Mouse (Mus musculus) thymus, postnatal 4 days (tissue): ENCODE data around the gene Pih1d1.
"Not testable (repeated sequence)": the region's sequence is repeated elsewhere in the genome, so short reads cannot be mapped to it uniquely, and the experiment has no call there.

ENCODE experiments used
- DNase-seq: peaks from one replicate; pipeline ENCODE4 v3.0.0; 2021

Gene Pih1d1

DNA sequence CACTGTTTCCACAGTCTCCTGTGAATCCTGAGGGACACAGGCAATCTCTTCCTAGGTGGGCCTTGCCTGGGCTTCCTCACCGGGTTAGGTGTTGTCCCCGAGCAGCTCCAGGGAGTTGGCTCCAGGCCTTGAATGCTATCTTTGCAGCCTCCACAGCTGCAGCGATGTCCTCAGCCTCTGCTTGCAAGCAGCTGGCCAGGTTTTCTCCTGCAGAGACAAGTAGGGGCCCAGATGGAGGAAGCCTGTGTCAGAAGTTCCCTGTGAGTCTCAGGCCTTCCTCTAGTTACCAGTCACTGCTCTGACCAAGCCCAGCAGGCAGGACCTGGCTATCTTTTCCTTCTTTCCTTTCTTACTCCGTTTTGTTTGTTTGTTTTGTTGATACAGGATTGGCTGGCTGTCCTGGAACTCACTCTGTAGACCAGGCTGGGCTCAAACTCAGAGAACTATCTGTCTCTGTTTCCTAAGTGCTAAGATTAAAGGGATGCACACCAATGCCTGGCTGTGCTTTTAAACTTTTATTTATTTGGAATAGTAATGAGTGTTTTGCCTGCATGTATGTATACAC lies 5.5 kb upstream of the Pih1d1 start:
- DNase-seq = no peak

DNA sequence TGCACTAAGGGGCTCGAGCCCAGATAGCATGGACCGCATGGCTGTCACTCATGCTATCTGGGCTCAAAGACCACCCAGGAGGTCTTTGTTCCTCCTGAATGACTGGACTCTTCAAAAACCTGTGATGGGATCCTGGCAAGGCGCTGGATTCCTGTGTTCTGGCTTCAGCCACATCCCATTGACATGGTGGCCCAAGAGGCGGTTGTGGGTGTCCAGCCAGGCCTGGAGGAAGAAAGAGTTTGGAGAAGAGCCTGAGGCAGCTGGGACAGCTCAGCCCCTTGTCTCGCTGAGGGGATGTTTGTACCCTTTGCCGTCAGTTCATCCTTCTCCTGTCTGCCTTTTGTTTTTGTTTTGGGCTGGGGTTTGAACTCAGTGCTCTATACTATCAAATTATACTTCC lies 4.6 kb upstream of the Pih1d1 start:
- DNase-seq = no peak

DNA sequence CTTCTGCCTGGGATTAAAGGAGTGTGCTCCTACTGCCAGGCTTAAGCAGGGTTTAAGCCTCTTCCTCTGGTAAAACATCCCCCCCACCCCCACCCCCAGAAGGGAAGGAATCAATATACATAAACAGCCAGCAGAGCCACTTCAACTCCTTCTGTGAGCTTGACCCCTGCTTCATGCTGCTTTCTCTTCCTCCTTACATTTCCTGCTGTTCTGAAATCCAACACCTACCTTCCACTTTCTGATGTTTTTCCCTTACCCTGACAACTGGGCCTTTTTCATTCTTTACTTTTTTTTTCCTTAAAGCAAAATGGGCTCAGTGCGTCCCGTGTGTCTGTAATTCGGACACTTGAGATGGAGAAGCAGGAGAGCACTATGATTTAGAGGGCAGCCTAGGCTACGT lies 3.8 kb upstream of the Pih1d1 start:
- no peak for DNase-seq

- DNase-seq = no peak
These were observed 2.8 kb upstream of the Pih1d1 start for GRCm38 (mm10) chr7:45151303-45151702.

DNA sequence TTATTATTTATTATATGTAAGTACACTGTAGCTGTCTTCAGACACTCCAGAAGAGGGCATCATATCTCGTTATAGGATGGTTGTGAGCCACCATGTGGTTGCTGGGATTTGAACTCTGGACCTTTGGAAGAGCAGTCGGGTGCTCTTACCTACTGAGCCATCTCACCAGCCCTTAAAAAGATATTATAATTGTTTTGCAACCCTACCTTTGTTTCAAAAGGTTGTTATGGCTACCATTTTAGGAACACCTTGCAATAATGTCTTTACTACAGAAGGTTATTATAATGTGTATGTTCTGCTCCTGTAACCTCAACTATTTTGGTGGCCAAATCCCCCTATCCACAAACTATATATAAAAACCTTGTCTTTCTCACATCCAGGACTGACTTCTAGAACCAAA lies 1.1 kb upstream of the Pih1d1 start:
- DNase-seq = not testable (repeated sequence)

DNA sequence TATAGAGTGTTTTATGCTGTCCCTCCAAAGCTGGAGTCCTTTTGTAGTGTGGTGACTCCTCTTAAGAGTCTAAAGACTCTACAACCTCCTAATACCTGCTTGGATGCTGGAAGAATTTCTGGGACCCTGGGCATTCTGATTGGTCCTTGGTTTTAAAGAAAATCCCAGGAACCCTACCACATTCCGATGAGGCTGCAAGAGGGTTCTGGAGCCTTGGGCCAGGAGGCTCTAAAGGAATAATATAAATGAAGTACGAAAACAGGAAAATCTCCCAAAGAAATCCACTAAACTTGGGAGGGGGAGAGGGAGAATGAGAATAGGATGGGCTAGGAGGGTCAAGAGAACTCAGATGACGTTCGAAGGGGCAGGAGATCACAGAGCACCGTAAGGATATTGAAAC lies 517 bp upstream of the Pih1d1 start:
- no peak for DNase-seq

DNA sequence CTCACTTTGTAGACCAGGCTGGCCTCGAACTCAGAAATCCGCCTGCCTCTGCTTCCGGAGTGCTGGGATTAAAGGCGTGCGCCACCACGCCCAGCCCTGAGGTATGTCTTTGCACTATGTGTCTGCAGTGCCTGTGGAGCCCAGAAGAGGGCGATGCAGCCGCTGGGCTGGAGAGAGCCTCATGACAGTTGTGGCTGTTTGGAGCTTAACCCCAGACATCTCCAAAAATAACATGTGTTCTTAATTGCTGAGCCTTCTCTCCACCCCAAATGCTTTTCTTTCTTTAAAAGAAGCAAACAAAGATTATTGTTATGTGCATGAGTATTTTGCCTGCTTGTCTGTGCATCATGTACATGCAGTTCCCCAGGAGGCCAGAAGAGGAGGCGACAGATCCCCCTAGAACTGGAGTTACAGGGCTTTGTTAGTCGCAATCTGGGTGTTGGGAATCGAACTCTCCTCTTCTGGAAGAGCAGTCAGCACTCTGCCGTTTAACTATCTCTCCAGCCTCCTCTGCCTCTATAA lies 951 bp downstream of the Pih1d1 start:
- DNase-seq = peak; percentile 77

- no peak for DNase-seq
These were observed 1.5 kb downstream of the Pih1d1 start for GRCm38 (mm10) chr7:45155590-45155989.

GRCm38 (mm10) chr7:45156206-45156605 lies 2.1 kb downstream of the Pih1d1 start:
- DNase-seq = no peak

DNA sequence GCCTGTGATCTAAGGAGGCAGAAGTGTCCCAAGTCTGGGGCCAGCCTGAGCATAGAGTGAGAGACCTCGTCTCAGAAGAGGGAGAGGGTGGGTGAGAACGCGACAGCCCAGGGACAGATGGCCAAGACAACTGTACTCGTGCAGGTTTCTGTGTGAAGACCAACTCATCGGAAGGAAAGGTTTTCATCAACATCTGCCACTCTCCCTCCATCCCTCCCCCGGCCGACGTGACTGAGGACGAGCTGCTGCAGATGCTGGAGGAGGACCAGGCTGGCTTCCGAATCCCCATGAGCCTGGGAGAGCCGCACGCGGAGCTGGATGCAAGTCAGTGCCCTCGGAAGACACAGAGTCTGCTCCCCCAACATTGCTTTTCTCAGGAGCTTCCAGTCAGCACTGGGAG lies 3.4 kb downstream of the Pih1d1 start:
- DNase-seq = no peak

DNA sequence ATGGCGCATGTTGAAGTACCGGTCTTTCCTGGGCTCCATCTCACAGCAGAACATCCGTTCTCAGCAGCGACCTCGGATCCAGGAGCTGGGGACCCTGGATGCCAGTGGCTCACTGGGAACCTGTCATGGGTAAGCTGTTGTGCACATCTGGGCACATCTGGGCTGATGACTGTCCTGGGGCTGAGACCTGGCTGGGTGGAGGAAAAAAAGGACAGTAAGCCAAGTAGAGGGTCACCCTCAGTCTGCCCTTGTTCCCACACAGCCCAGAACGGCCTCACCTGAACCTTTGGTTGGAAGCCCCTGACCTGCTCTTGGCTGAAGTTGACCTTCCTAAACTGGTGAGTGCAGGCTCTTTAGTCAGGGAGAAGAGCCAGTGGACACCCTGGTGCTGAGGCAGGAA lies 4.9 kb downstream of the Pih1d1 start:
- DNase-seq = no peak

DNA sequence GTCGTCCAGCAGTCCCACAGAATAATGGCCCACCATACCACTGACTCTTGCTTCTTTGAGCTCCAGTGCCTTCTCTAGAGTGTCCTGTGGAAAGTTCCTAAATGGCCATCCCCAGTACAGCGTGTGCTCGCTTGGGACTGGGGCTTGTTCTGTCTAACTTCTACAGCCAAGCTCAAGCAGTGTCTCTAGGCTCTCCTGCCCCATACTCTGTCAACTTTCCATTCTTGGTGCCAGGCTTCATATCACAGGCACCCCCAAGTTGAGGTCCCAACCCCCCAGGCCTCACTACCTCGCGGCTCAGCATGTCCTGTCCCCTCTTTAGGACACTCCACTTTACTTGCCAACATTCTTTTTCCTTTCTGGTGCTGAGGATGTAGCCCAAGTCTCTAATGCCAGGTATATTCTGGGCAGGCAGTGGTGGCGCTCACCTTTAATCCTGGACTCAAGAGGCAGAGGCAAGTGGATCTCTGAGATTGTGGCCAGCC lies 6.3 kb downstream of the Pih1d1 start:
- no peak for DNase-seq

GRCm38 (mm10) chr7:45160866-45161265 lies 6.8 kb downstream of the Pih1d1 start:
- no peak for DNase-seq

DNA sequence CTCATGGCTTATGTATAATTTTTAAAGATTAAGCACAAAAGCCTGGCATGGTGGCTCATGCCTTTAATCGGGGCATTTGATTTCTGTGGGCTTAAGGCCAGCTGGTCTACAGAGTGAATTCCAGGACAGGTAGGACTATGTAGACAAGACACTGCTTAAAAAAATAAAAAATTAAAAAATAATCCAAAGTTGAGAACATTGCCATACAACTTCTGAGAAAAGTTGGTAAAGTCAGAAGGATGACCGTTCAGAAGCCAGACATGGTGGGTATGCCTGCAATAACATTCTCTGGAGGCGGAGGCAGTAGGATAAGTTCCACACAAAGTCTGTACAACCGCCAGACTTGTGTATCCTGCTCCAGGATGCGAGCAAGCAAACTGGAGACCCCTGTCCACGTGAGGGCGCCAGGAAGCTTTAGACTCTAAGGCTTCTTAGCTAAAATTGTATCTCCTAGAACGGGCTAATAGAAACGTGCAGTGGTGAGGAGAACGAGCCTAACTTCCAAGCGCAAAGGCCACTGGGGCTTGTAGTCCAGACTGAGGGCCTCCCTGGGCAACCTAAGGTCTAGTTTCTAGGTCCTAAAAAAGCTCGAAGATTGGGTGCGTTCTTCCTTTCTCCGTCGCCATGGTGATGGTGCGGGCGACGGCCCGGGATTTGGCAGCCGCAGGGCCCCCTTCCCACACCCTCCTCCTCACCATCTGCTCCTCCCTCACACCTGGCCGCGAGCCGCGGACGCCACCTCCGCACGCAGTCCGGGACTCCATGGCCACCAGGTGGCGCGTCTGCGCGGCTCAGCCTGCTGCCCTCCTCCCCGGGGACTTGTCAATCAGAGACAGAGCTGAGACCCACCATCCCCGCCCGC lies 7.7 kb downstream of the Pih1d1 start:
- DNase-seq = peak; percentile 98

DNA sequence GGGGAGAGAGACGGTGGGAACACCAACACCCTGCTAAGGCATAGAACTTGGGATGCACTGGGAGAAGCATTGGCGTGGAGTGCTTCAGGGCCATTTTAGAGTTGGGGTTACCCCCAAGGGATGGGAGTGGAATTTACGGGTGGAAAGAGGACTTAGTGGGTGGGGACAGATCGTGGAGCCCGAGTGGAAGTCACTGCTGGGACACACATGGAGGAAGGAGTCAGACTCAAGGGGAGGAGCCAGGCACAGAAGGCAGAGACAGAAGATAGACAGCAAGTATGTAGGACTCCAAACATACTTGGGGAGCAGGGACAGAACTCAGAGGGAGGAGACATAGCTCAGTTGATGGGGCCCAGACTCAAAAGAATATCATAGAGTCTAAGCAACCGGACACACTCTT lies 8.4 kb downstream of the Pih1d1 start:
- DNase-seq = no peak

DNA sequence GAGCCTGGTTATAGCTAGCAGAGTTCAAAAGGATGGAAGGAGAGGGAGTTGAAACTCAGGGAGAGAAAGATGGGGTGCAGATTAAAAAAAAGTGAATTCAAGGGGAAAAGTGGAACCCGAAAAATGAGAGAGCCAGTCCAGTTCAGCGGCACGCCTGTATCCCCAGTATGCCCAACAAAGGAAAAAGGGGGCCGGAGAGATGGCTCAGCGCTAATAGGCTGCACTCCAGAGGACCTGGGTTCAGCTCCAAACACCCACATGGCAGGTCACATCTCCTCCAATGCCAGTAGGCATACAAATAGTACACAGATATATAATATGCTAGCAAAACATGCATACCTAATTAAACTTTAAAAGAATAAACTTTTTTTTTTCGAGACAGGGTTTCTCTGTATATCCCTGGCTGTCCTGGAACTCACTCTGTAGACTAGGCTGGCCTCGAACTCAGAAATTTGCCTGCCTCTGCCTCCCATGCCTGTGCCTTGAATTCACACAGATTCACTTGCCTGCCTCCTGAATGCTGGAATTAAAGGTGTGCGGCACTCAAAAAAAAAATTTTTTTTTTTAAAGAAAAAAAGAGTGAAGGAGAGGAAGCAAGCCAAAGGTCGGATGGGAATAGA lies 9.0 kb downstream of the Pih1d1 start:
- DNase-seq = no peak

DNA sequence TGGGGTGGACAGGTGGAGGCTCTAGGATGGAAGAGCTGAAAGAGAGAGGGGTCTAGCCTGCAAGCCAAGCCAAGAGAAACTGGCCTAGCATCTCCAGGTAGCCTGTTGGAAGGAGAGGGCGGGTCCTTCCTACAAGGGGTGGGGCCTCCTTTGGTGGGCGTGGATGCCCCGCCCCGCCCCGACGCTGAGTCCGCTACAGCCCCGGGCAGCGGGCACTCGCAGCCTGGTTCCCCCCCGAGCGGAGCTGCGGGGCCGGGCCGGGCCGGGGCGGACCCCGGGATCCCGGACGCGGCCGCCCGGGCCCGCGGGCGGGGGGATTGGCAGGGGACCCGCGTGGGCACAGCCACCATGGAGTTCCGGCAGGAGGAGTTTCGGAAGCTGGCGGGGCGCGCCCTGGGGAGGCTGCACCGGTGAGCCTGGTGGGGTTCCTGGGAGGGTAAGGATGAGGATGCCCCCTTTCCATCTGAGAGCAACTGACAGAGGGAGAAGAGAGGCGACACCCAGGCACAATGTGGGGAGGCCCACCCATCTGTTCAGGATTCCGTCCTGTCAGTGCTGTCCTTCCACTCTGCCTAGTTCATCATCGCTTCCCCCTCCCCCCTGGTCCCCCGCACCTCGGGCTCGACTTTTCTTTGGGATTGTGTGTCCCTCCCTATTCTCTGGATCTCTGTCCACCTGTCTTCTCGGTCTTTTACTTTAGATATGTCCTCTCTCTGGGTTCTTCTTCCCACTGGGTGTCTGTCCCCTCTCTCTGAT lies 9.8 kb downstream of the Pih1d1 start, which contains the start of gene Slc17a7:
Slc17a7 (plus strand) TSS at position 215 of the 756 bp plus-strand sequence.
- peak; percentile 55 for DNase-seq

- DNase-seq = no peak
These were observed 10.7 kb downstream of the Pih1d1 start for GRCm38 (mm10) chr7:45164833-45165232.

- no peak for DNase-seq
These were observed 11.6 kb downstream of the Pih1d1 start for GRCm38 (mm10) chr7:45165701-45166100.

DNA sequence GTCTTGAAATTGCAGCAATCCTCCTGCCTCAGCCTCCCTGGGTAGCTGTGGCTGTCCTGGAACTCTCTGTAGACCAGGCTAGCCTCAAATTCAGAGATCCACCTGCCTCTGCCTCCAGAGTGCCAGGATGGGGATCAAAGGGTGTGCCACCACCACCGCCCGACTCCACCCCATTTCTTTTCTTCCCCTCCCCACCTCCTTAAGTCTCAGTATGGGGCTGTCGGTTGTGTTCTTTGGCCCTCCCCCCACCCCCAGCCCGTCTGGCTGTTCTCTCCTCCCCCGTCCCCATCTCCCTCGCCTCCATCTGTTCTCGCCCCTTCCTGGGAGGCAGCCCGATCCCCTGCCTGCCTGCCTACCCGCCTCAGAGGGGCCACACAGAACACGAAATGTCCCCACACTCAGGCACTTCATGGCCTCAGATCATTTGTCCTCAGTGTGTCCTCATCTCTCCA lies 12.9 kb downstream of the Pih1d1 start:
- DNase-seq = no peak

DNA sequence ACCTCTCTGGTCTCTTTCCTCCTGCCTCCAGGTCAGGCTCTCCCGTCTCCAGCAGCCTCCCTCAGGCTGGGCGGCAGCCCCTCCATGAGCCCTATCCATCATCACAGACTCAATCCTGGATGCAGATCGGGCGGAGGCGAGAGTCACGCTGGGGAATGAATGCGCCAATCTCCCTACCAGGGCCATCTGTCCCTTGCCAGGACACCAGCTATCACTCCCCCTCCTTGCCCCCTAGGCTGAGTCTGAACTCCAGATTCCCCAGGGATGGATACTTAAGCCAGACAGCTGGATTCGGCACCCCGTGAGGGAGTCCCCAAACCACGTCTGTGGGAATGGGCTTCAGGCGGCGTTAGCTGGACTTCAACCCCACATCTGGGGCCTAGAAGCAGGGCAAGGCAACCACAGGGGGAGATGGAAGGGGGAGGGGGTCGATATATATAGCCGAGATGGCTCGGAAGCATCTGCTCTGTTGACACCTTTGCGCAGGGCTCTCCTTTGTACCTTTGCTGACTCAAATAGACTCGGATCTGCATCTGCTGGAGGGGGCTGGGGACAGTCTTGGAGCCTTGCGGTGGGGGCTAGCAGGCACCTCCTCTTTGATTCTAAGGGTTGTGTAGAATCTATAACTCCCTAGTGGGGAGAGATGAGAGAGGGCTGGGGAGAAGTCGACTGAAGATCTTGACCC lies 13.8 kb downstream of the Pih1d1 start:
- DNase-seq = no peak

GRCm38 (mm10) chr7:45168656-45169055 lies 14.6 kb downstream of the Pih1d1 start:
- no peak for DNase-seq
